Mouse (Mus musculus): Measurements from ENCODE around the gene E2f7. TPM values are rescaled to one million over a fixed set of nuclear protein-coding genes. Genes with fewer than 3 reads are reported as not detected.

The E2f7 gene
- total RNA-seq, 2 experiments from 2014 or later = 0.43 to 0.73 TPM

- H3K4me3 ChIP-seq = no peak overlapping the region
- H3K27ac ChIP-seq = no peak overlapping the region
- no peak for DNase-seq
- peak; percentile 15; the same call in 1 of the 2 replicates for TF ChIP-seq CTCF (IDR thresholded peaks at IDR 0.05)
- intact Hi-C loops (cut with DNase I) = no loop called here
These were observed 66.6 kb downstream of the E2f7 start for GRCm38 (mm10) chr10:110811862-110812225.

GRCm38 (mm10) chr10:110821139-110821538 lies 75.9 kb downstream of the E2f7 start:
- Histone ChIP-seq H3K27ac (no peak overlapping the region), H3K4me3 (no peak overlapping the region)
- intact Hi-C loops (cut with DNase I) = no loop called here
- no peak for TF ChIP-seq CTCF (IDR thresholded peaks at IDR 0.05)
- DNase-seq = no peak

- H3K4me3 ChIP-seq = no peak overlapping the region
These were observed 76.5 kb downstream of the E2f7 start for GRCm38 (mm10) chr10:110821692-110822091.

GRCm38 (mm10) chr10:110832336-110832735 lies 87.1 kb downstream of the E2f7 start:
- DNase-seq = no peak
- intact Hi-C loops (cut with DNase I) = no loop called here
- H3K27ac ChIP-seq = no peak overlapping the region
- TF ChIP-seq CTCF (IDR thresholded peaks at IDR 0.05) = no peak
- no peak overlapping the region for H3K4me3 ChIP-seq

More at GRCm38 (mm10) chr10:110821692-110822091, 76.5 kb downstream of the E2f7 start:
- no peak for DNase-seq
- no peak overlapping the region for H3K27ac ChIP-seq
- no peak for TF ChIP-seq CTCF (IDR thresholded peaks at IDR 0.05)
- intact Hi-C loops (cut with DNase I) = no loop called here

- DNase-seq = no peak
- Histone ChIP-seq H3K4me3 (no peak overlapping the region), H3K27ac (no peak overlapping the region)
- intact Hi-C loops (cut with DNase I) = no loop called here
- TF ChIP-seq CTCF (IDR thresholded peaks at IDR 0.05) = no peak
These were observed 90.0 kb downstream of the E2f7 start for GRCm38 (mm10) chr10:110835115-110835806.

Other genes with a start within 250 kb of the E2f7 start
- 1 to 10 TPM; 4.1 to 6.2 TPM for gene Csrp2, start 174.3 kb downstream of the E2f7 start, total RNA-seq (2021)